Mouse (Mus musculus) 416B (cell line): ENCODE results near the gene Fezf2.

ENCODE experiments used
- DNase-seq: peaks from one replicate; pipeline ENCODE4 v3.0.0; 2011; ENCODE audit warnings: low read depth

The Fezf2 gene

DNA sequence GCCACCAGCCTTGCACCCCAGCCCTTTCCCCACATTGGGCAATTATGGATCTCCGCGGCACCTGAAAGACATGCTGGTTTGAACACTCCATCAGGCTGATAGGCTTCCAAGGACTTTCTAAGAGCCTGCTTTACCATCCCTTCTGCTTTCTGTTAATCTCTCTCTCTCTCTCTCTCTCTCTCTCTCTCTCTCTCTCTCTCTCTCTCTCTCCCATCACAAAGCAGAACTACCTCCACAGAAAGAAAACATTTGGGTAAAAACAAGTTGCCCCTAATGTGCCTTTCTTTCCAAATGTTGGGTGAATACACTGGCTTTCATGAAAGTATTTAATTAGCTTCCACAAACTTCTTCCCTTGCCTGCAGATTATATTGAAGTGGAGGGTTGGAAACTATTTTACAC is at the start of gene Fezf2:
Gene Fezf2 (minus strand): TSS at position 101 of the 400 bp plus-strand sequence.
- DNase-seq, result no peak

DNA sequence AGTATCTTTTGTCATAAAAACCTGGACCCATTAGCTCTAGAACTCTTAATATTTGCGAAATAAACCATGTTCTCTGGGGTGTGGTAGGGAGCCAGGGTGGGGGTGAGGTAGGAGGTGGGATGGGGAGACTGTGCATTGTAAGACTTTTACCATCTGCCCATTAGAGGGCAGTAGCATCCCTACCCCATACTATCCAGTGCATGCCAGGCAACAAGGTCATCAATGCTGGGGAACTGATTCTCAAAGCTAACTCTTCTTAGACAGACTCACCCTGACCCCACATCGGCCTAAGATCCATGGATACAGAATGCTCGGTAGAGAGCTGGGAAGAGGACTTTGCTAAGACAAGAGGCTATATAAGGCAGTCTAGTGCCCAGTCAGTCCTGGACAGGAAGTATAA is 49.6 kb upstream of the Fezf2 start:
- peak; percentile 14 for DNase-seq

DNA sequence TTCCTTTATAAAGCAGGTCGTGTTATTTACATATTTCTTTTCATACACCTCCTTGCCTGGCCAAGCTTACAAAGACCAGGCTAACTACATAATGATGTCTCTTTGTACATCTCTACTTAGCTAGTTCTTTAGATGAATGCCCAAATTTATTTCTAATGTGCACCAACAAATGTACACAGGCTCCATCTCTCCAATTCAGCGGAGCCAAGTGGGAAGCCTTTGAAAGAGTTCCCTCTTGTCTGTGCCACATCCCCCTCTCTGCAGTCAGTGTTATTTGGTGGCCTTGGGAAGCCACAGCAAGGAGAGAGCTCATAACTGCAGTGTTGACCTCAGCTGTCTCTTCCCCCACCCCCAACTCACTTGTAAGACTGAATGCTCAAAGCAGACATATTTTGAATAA is 46.3 kb upstream of the Fezf2 start:
- DNase-seq, result no peak

DNA sequence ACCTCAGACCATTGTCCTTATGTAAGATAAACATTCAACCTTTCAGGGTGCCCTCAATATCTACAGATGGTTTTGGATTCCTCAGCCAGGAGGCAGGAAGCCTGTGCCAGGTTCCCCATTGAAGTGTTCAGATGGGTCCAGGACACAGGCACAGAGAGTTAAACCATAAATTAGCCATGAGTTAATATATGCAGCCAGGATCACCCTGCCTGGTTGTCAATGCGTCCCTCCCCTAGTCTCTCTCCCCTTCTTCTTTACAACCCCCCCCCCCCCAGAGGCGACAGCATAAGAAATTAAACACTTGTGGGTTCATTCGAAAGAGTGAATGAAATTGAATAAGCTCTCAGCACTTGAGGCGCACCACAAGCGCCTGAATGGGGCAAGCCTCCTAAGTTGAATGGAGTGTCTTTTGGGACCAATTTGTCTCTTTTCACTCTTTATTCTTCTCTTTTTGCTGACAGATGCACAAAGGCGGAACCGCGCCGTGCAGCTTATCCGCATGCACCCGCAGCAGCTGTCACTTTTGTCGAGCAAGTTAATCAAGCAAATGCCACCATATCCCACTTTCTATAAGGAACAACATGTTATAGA is 45.4 kb upstream of the Fezf2 start:
- DNase-seq, result no peak

DNA sequence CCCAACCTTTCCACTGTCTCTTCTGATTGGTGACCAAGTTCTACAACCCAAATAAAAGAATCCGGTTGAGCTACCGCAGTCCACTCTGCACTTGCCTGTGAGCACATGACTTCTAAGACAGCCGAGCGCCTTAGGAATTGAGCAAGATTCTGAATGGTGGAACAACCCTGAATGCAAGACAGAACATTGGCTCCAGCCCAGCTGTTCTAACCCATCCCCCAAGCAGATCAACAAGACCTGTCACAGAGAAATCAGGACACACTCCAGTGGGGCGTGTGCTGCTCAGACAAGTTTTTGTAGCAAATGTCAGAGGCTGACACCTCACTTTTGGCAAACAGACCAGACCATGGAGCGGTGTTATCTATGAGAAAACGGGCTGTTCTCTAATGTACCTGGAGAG is 43.2 kb upstream of the Fezf2 start:
- no peak for DNase-seq

DNA sequence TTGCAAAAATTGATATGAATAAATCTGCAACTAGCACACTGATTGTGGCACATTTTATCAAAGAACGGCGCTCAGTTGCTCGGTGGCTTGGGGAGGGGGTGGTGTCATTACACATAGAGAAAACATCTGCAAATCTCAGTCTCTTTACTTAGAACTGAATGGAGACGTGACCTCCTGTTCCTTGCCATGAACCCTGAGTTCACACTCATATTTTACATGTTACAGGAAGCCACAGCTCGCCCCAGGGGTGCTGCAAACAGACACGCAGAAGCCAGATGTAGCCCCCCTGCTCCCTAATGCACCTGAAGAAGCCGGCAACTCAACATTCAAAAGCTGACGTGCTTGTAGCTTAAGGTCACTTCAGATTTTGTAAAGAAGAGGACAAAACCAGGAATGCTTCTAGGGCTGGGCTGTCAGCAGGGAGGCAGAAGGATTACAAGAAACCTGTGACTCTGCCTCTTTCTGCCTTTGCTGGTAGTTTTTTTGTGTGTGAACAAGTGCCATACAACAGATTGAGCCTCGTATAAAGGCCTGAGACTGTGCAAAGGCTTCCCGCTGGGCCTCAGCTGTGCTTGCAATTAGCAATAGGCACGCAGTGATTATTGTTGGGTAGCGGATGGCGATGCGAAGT is 40.9 kb upstream of the Fezf2 start:
- no peak for DNase-seq

DNA sequence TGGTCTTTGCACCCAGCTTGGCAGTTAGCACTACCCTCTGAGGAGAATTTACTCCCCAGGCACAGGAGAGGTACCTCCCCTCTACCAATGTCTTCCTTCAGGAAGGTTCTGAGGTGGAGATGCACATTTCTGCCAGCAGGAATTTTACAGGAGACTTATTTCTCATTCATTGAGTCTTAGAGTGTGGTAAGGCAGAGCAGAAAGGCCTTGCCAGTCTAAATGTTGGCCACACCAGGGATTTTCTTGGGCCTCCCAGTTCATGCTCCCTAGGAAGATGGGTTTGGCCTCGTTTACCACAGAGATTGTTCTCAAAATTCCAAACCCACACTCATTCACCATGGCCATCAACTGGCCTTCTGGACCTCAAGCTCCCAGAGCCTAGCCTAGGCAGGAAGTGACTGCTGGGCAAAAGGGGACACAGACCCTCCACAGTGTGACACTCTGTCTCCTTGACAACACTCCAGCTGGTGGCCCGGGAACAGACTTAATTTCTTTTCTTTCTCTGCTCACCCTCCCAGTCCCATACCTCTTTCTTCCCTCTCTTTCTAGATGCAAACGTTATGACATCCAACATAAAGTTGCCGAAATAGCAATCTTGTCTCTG is 40.3 kb upstream of the Fezf2 start:
- DNase-seq, result no peak

DNA sequence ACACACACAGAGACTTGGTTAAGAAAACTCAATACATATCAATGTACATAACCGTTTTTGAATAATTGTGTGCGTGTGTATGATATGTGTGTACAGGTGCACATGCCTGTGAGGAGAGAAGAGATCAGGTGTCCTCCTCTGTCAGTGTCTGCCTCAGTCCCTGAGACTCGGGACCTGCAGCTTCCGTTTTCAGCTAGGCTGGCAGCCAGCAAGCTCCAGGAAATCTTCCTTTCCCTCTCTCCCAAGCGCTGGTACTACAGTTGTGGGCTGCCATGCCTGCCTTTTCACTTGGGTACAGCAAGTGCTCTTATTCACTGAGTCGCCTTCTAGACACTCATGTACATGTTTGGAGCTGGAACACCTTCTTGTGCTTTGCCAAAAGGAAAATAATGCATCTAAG is 39.2 kb upstream of the Fezf2 start:
- DNase-seq, result no peak

DNA sequence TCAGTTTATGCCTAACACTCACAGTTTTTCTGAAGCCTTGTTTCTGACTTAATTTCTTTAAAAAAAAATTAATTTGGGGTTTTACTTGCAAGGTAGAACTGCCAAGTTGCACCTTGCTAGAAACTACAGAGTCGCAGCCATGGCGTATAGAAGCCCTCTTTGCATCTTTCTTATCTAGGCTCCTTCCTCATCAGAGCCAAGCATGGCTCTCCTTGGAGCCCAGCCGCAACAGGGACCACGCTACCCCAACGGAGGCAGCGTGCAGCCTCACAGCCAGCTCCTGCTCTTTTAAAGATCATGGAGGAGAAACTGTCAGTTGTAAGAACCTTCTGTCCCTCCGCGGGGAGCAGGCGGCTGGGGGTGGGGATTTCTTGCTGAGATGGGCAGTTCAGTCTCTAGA is 29.9 kb upstream of the Fezf2 start:
- no peak for DNase-seq

DNA sequence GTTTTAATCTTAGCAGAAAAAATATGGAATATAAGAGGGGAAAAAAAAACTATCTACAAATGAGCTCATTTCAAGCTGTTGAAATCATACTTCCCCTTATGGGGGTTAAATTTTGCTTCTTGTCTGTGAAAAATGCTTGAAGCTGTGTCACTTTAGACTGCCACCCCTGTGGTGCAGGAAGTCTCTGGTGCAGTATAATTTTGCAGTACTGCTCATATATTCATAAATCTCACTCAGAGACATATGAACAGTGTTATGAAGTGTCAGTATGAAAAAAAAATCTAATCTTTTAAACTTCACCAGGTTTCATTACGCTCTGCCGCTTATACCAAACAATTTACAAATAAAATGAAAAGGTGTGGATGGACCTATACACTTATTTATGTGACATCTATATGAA is 29.3 kb upstream of the Fezf2 start:
- no peak for DNase-seq

DNA sequence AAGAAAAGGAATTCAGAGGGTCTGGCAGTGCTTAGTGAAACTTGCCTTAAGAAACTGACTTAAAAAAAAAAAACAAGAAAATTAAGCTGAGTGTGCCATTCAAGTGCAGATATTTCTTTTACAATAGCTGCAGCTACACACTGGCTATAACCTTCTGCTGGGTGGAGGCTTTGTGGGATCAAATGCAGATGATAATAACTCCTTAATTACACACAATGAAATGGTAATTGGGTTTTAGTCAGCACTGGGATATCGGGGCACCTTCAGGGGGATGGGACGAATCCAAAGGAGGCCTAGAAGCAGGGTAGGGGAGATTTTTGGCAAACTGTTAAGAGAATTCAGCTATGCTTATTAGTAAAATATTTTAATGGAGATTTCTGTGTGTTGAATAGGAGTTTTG is 27.5 kb upstream of the Fezf2 start:
- no peak for DNase-seq

DNA sequence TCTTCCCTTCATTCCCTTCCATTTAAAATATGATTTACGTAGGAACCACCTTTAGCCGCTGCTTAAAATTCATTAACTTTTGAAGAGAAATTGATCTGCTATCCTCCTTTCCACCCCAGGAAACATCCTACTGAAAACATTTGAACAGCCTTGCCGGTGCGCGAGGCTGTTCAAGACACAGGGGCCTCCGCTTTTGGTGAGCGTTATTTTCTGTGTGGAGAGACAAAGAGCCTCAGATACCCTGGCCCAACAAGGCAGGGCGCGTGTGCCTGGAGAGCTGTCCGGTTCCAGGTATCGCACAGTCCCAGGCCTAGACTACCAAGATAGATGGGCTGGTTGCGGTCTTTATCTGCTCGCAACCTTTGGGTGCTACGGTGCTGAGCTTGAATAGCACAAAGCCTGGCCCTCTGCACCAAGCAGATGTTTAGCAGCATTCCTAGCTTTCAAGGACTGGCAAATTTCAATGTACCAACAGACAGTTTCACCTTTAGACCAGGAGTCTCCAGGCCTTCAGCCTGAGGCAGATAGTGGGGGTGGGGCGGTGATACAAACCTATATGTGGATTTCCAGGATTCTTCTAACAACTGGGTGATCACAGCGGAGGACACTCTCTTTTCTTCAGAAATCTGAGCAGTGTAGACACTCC is 2.4 kb upstream of the Fezf2 start:
- DNase-seq, result no peak

DNA sequence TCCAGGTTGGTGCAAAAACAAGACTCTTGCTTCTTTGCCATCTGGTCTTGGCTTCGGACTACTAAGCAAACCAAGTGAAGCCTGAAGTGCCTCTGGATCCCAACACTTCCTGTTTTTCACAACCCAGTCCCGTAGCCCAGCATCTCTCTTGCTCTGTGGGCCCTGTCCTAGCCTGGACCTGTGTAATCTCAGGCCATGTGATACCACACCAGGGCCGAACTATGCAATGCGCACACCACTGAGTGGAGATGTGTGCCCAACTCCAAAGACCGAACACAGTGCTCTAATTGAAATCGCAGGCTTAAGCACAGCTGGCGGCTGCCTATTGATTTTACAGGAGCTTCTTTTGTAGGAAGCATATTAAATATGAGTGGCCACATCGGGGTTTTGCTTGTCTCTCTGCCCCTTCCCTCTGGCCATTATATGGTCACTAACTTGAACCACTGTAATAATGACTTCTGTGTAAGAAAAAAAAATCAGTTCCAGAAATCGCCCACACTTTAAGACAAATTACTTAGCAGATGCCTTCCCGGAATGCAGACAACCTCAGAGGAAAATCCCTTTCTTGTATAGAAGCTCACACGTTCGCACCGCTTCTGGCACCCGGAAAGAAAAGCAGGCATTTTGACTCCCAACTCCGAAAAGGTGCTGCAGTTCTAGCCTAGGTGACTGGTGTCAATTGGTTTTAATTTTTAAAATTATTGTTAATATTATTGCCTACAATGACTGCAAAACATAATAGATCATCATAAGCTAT is 1.5 kb upstream of the Fezf2 start:
- DNase-seq, result no peak

DNA sequence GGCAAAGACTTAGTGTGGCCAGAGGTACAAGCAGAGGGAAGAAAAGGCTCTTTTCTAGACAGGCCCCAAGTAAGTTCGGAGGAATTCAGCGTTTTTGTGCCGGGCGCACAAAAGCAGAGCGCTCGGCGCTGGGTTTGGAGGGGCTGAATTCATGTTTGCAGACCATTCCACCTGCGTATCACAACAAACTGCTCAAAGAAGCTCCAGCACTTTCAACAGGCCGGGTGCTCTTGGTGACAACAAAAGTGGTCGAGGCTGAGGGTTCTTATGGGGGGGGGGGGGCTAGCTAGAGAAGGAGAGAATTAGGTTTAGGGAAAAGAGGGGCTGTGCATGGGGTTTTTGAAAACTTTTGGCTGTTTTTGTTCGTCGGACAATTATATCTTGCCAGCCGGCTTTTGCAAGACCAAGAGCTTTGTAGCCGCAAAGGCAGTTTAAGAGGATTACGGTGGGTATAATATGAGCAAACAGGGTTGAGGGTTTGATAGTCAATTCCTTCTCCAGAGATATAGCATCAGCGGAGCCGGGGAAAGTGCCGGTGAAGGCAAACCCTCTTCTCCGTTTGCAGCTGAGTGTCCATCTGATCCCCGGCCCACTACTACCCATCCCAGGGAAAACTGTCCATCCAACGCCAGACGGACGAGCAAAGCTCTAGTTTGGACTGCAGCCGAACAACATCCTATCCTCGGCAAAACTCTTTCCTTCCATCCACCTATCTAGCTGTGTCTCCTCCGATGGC is 956 bp downstream of the Fezf2 start:
- no peak for DNase-seq

DNA sequence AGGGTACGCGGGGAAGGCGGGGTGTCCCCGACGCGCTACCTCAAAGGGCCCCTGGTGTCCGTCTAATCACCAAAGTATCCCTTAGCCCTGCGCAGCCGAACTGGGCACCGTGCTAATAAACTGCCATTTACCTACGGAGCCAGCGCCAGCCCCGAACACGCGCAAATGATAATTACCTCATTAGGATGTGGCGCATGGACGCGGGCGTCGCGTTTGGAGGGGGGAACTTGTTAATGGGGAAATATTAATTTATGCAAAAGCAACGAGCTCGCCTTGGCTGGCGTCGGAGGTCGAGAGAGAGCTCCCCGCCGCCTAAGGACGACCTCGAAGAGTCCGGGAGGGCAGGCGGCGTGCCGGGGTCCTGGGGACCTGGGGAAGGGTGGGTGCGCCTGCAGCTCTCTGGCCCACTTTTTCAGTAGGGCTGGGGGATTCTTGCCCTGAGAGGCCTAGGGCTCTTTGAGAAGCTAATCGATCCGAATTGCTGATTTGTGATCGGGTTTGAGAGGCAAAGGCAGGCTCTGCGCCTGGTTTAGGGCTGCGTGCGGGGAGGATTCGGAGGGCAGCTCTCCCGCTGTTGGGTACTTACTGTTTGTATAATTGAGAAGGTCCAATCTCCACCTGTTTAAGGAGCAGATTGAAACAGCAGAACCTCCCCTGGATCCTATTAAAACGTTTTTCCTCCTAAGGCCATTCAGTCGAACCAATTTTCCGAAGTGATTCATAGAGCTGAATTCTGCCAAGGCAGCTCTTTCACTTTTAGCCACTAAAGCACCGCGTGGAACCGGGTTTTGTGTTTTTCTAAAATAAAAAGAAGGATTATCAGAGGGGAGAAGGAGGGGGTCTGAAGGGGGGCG is 1.8 kb downstream of the Fezf2 start:
- no peak for DNase-seq

DNA sequence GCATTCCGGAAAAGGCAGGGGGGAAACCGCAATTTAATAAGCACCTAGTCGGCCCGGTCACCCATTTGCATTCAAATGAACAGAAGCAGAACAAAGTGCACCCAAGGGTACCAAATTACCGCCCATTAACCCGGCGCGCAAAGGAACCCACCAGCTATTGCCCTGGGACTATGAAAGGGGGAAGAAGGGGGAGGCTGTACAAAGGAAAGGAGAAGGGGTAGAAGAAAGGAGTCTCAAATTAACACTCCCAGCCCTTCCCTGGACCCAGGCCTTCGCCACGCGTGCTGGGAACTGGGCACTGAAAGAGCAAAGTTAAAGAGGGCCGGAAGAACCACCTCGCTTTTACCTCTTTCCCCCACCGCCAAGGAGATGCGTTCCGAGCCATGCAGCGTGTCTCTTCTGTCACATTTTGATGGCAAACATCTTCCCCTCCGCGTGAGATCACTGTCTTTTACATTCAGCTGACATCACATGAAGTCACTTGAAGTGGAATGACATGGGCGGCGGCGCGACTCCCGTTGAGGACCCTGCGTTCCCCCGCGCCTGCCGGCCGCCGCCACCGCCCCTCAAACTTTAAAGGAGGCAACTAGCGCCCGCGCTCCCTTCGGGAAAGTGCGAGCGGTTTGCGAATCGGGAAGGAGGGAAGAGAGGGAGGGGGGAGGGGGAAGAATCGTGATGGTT is 2.6 kb downstream of the Fezf2 start:
- no peak for DNase-seq

DNA sequence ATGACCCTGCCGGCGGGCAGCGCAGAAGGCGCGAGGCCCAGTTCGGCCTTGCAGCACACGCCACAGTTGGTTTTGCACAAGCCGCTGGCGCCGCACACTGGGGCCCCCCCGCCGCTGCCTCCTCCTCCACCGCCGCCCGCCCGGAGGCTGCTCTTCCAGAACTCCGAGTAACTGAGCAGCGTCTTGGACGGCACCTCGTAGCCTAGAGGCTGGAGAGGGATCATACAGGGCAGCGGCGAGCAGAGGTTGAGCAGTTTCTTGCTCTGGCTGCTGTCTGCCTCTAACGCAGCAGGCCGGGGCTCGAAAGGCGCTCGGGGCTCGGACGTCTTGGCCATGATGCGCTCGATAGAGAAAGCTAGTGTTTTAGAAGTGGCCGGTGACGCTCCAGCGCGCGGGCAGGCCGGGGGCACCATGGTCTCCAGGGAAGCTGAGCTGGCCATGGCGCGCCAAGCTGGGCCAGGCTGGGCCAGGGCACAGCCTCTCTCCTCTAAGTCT is 3.2 kb downstream of the Fezf2 start:
- no peak for DNase-seq

DNA sequence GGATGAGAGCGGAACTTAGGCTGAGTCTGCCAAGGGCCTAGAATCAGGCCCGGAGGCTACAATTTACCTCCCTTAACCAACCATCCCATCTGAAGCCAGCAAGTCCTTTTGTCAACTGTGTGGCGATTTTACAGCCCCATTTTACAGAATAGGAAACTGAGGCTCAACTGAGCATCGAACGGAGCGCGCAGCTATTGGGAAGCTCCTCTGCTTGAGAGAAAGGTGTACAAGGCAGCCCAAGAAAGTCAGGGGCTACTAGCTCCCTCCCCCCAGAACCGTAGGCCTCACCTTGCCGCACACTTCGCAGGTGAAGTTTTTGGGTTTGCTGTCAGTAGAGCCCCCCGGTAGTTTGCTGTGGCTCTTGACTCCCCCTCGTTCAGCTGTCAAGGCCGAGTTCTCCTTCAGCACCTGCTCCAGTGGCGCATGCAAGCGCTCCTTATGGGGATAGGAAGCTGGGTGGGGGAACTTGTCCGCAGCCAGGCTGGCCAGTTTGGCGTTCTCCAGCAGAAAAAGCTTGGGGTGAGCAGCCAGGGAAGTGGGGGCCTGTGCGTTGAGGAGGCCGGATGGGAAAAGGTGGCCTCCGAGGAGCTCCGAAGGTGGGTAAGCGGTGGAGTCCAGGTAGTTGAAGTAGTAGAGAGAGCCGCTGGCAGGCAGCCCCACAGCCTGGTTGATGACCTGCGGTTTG is 3.8 kb downstream of the Fezf2 start:
- DNase-seq, result no peak

DNA sequence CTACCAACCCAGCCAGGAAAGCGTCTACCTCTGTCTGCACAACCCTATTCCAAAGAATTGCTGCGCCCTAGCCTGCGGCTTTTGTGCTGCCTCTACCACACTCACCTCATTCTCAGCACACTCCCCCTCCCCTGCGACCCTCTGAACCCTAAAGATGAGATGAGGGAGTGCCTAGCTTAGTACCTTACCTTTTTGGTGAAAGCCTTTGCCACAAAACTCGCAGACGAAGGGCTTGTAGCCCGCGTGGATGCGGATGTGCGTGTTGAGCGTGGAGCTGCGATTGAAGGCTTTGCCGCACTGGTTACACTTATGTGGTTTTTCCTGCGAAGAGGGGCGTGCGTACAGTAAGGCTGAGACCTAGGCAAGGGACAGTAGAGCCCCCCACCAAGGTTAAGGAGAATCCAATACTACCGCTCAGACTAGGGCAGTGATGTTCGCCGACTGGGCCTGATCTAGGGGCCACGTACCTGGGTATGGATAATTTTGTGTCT is 4.5 kb downstream of the Fezf2 start:
- DNase-seq, result no peak
